Mouse (Mus musculus) lung, embryonic 14.5 days (tissue): Measurements from ENCODE around the gene Rab42. TPM values are rescaled to one million over a fixed set of nuclear protein-coding genes. Genes with fewer than 3 reads are reported as not detected.

Experiments used
- ATAC-seq: fragments of 200-750 bp; cut with Nextera tagmentation; 2 replicates; pipeline ENCODE4 v1.8.0; 2017; ENCODE audit warnings: mild to moderate bottlenecking, moderate TSS enrichment, moderate library complexity; ENCODE audit not compliant: insufficient read depth
- DNase-seq: peaks from one replicate; pipeline ENCODE4 v3.0.0-alpha.2; 2015
- H3K27ac ChIP-seq: fragments of 300-500 bp; sonication (generic); 2 replicates; pipeline ENCODE4 v1.5.1; 2014; ENCODE audit warnings: low read depth, mild to moderate bottlenecking, moderate library complexity
- H3K27me3 ChIP-seq: fragments of 300-500 bp; sonication (generic); 2 replicates; pipeline ENCODE4 v1.6.1; 2014; ENCODE audit warnings: low read length, control low read depth; ENCODE audit not compliant: insufficient read depth
- H3K36me3 ChIP-seq: fragments of 300-500 bp; sonication (generic); 2 replicates; pipeline ENCODE4 v1.6.1; 2014; ENCODE audit warnings: control low read depth; ENCODE audit not compliant: insufficient read depth
- H3K4me1 ChIP-seq: fragments of 300-500 bp; sonication (generic); 2 replicates; pipeline ENCODE4 v1.6.1; 2014; ENCODE audit warnings: antibody characterized with exemption, control low read depth; ENCODE audit not compliant: insufficient read depth
- H3K4me2 ChIP-seq: fragments of 300-500 bp; sonication (generic); 2 replicates; pipeline ENCODE4 v1.6.1; 2014; ENCODE audit warnings: mild to moderate bottlenecking
- H3K4me3 ChIP-seq: fragments of 300-500 bp; sonication (generic); 2 replicates; pipeline ENCODE4 v1.5.1; 2014; ENCODE audit warnings: low read depth, low read length
- H3K9ac ChIP-seq: fragments of 300-500 bp; sonication (generic); 2 replicates; pipeline ENCODE4 v1.6.1; 2014
- H3K9me3 ChIP-seq: fragments of 300-500 bp; sonication (generic); 2 replicates; pipeline ENCODE4 v1.6.1; 2016; ENCODE audit warnings: low read depth, low read length, control low read depth
- CTCF ChIP-seq: IDR thresholded peaks from 2 replicates; pipeline ENCODE4 v1.5.1; 2016; ENCODE audit warnings: antibody characterized with exemption, low read depth
- WGBS: fragments of 180-500 bp; shearing (Covaris S2); extraction: QIAGEN DNeasy Blood & Tissue Kit; methylation state at CpG from one replicate; pipeline ENCODE4 v1.1.7; 2014; 5-methylcytosine and 5-hydroxymethylcytosine counted together
- polyA plus RNA-seq: library from polyadenylated mRNA; unstranded; fragments of >200 nt; fragmentation: Nextera tagmentation; extraction: Ambion mirVana; gene quantifications from 2 replicates; pipeline ENCODE4 v1.2.1, GENCODE M21; 2014

Rab42 gene
- polyA plus RNA-seq, 1 experiment from 2014 or later: 1.9 TPM

GRCm38 (mm10) chr4:132331960-132332359, 28.8 kb upstream of the Rab42 start:
- Histone ChIP-seq H3K4me3 (no peak overlapping the region), H3K9me3 (no peaks in the 10 kb centered on the region), H3K27me3 (no peaks in the 10 kb centered on the region), H3K9ac (no peak overlapping the region), H3K4me2 (no peak overlapping the region), H3K4me1 (peaks cover 6% of the 10 kb centered on the region; the same call in 1 of the 2 replicates), H3K27ac (no peak overlapping the region), H3K36me3 (peaks cover 52% of the 10 kb centered on the region)
- DNase-seq (no peak), ATAC-seq (no peak)
- no peak for TF ChIP-seq CTCF
- 77% methylated on average over 3 of the region's 3 CpGs for WGBS

- Histone ChIP-seq H3K4me3 (peak overlapping the region; percentile 64), H3K36me3 (peaks cover 46% of the 10 kb centered on the region), H3K27me3 (no peaks in the 10 kb centered on the region), H3K9me3 (no peaks in the 10 kb centered on the region), H3K9ac (peak overlapping the region; percentile 75), H3K27ac (peak overlapping the region; percentile 82), H3K4me1 (peaks cover 6% of the 10 kb centered on the region; the same call in 1 of the 2 replicates), H3K4me2 (peak overlapping the region; percentile 82)
- DNase-seq (no peak), ATAC-seq (peak; percentile 9; the same call in 1 of the 2 replicates)
- 6% methylated on average over 10 of the region's 10 CpGs for WGBS
- no peak for TF ChIP-seq CTCF
These were observed 26.7 kb upstream of the Rab42 start for GRCm38 (mm10) chr4:132329835-132330354.

- Histone ChIP-seq H3K36me3 (peaks cover 45% of the 10 kb centered on the region), H3K4me2 (peak within 1 kb of the TSS; percentile 82), H3K9ac (peak within 1 kb of the TSS; percentile 75), H3K27me3 (no peaks in the 10 kb centered on the region), H3K4me3 (peak within 1 kb of the TSS; percentile 64), H3K9me3 (no peaks in the 10 kb centered on the region), H3K4me1 (peaks cover 6% of the 10 kb centered on the region; the same call in 1 of the 2 replicates), H3K27ac (peak within 1 kb of the TSS; percentile 82)
- ATAC-seq (peak; percentile 97), DNase-seq (peak; percentile 98)
- WGBS: under 1% methylated on average over 52 of the region's 52 CpGs
- TF ChIP-seq CTCF: peak; percentile 17; the same call in 1 of the 2 replicates
These were observed 26.1 kb upstream of the Rab42 start, which contains the start of gene Trnau1ap for GRCm38 (mm10) chr4:132329115-132329834. Gene Trnau1ap, minus strand, starts transcription at chr4:132329538.

- Histone ChIP-seq H3K9me3 (no peaks in the 10 kb centered on the region), H3K4me3 (peak overlapping the region; percentile 64), H3K27ac (peak overlapping the region; percentile 82), H3K27me3 (no peaks in the 10 kb centered on the region), H3K4me2 (peak overlapping the region; percentile 82), H3K36me3 (peaks cover 45% of the 10 kb centered on the region), H3K4me1 (peaks cover 6% of the 10 kb centered on the region; the same call in 1 of the 2 replicates), H3K9ac (peak overlapping the region; percentile 75)
- DNase-seq (no peak), ATAC-seq (peak; percentile 16; the same call in 1 of the 2 replicates)
- no peak for TF ChIP-seq CTCF
- 47% methylated on average over 14 of the region's 14 CpGs for WGBS
These were observed 25.3 kb upstream of the Rab42 start for GRCm38 (mm10) chr4:132328391-132328982.

- TF ChIP-seq CTCF: no peak
These were observed 23.3 kb upstream of the Rab42 start for GRCm38 (mm10) chr4:132326481-132326880.

GRCm38 (mm10) chr4:132315711-132316110, 12.5 kb upstream of the Rab42 start:
- no peak for ATAC-seq
- no peak for TF ChIP-seq CTCF
- no peak for DNase-seq
- Histone ChIP-seq H3K9ac (no peak overlapping the region), H3K27me3 (no peaks in the 10 kb centered on the region), H3K4me2 (no peak overlapping the region), H3K9me3 (no peaks in the 10 kb centered on the region), H3K36me3 (peaks cover 81% of the 10 kb centered on the region), H3K4me3 (no peak overlapping the region), H3K4me1 (no peaks in the 10 kb centered on the region), H3K27ac (no peak overlapping the region)
- 87% methylated on average over 8 of the region's 8 CpGs for WGBS

More at GRCm38 (mm10) chr4:132326481-132326880, 23.3 kb upstream of the Rab42 start:
- Histone ChIP-seq H3K4me1 (peaks cover 6% of the 10 kb centered on the region; the same call in 1 of the 2 replicates), H3K9me3 (no peaks in the 10 kb centered on the region), H3K27me3 (no peaks in the 10 kb centered on the region), H3K36me3 (peaks cover 46% of the 10 kb centered on the region), H3K9ac (no peak overlapping the region), H3K4me3 (no peak overlapping the region), H3K4me2 (no peak overlapping the region), H3K27ac (no peak overlapping the region)
- 77% methylated on average over 5 of the region's 5 CpGs for WGBS
- DNase-seq (no peak), ATAC-seq (no peak)

GRCm38 (mm10) chr4:132312627-132313026, 9.4 kb upstream of the Rab42 start:
- ATAC-seq: no peak
- H3K27me3 ChIP-seq: no peaks in the 10 kb centered on the region
- H3K27ac ChIP-seq: no peak overlapping the region
- no peak for DNase-seq
- H3K4me2 ChIP-seq: no peak overlapping the region
- no peak overlapping the region for H3K4me3 ChIP-seq
- peaks cover 68% of the 10 kb centered on the region for H3K36me3 ChIP-seq
- WGBS: 84% methylated on average over 5 of the region's 5 CpGs
- TF ChIP-seq CTCF: no peak
- H3K9me3 ChIP-seq: no peaks in the 10 kb centered on the region
- no peaks in the 10 kb centered on the region for H3K4me1 ChIP-seq
- no peak overlapping the region for H3K9ac ChIP-seq
